Comparison of ENCODE assay signal across 11 mouse cellular contexts in the genomic region with DNA sequence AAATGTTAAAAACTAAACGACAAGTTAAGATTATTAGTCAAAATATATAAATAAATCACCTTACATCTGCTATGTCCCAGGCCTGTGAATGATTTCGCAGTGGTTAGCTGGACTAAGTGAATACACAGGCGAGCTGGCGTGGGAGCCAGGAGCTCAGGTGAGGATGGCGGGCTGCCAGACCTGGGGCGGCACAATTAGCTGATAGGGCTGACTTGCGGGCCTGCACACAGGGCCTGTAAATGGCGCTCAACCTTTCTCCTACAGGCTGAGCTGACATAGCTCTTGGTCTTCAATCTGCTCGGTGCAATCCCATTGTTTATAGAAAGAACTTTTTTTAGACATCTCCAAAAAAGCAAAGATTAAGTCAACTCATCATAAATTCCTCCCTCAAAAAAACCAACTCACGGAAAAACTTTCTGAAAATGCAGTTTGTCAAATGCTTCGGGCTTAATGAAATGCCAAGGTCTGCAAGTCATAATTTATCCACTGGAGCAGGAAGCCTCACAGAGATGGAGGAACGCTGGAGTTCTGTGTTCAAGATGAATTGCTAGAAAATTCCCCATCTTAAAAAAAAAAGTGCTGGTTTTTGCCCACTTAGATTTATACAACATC.
DNase-seq lines count a peak whose midpoint lies in the region; ATAC-seq lines count a peak whose summit lies in the region.
"Had no signal": no experiment of that assay in that cellular context is flagged by ENCODE, and none has a peak within 500 bp of the region (broad histone marks: within the 10 kb centered on the region; RNA-seq: fewer than 3 reads in every experiment).

No protein-coding gene starts in this region.

- 40% methylated on average over 12 of the region's 12 CpGs for WGBS in intestine, embryonic 15.5 days

- no peak overlapping the region for H3K4me2 ChIP-seq in intestine, embryonic 15.5 days (replicated peaks)
- H3K4me2 ChIP-seq: hindbrain, embryonic 15.5 days; midbrain, embryonic 12.5 days had no signal

- peak overlapping the region; percentile 62 for H3K27ac ChIP-seq in intestine, embryonic 15.5 days
- H3K27ac ChIP-seq: hindbrain, embryonic 15.5 days; midbrain, embryonic 12.5 days had no signal

- H3K4me3 ChIP-seq in intestine, embryonic 15.5 days (replicated peaks) = no peak overlapping the region
- H3K4me3 ChIP-seq: erythroblast, embryonic 14.5 days; hindbrain, embryonic 15.5 days; midbrain, embryonic 12.5 days had no signal

- H3K27me3 ChIP-seq in intestine, embryonic 15.5 days (replicated peaks) = no peaks in the 10 kb centered on the region
- H3K27me3 ChIP-seq: hindbrain, embryonic 15.5 days had no signal

- H3K9ac ChIP-seq in intestine, embryonic 15.5 days = no peak overlapping the region
- H3K9ac ChIP-seq: hindbrain, embryonic 15.5 days; midbrain, embryonic 12.5 days had no signal

- intact Hi-C loops in left cerebral cortex, postnatal 4 days (cut with DNase I) = no loop called here

- H3K36me3 ChIP-seq in intestine, embryonic 15.5 days = no peaks in the 10 kb centered on the region
- H3K36me3 ChIP-seq: hindbrain, embryonic 15.5 days; midbrain, embryonic 12.5 days had no signal

- H3K9me3 ChIP-seq in intestine, embryonic 15.5 days = no peaks in the 10 kb centered on the region
- H3K9me3 ChIP-seq: hindbrain, embryonic 15.5 days; midbrain, embryonic 12.5 days had no signal

- peak; percentile 55; the same call in 1 of the 2 replicates for ATAC-seq in intestine, embryonic 15.5 days

- DNase-seq in left cerebral cortex, postnatal 4 days = peak; percentile 60
- no peak for DNase-seq in left cerebral cortex, adult 18-20 months (ENCODE audit: low spot score in 2 of 2)
- DNase-seq in adrenal gland, postnatal 25 days = peak; percentile 53
- peak; percentile 24 for DNase-seq in lung, postnatal 10 days
- DNase-seq in frontal cortex, postnatal 25 days (ENCODE audit: low spot score in 2 of 2) = no peak
- DNase-seq in layer of hippocampus, adult 8-10 months (ENCODE audit: low spot score in 2 of 2) = no peak
- DNase-seq: right cerebral cortex, postnatal 14 days had no signal

- peaks cover 3% of the 10 kb centered on the region; the same call in 1 of the 2 replicates for H3K4me1 ChIP-seq in intestine, embryonic 15.5 days (replicated peaks)
- H3K4me1 ChIP-seq: hindbrain, embryonic 15.5 days had no signal

Comparison
In these comparisons a context has a peak if more than half of its experiments do, and no peak if none do; other contexts are left out.
1. DNase-seq: peak in left cerebral cortex, postnatal 4 days (single experiment), adrenal gland, postnatal 25 days (single experiment) and lung, postnatal 10 days (single experiment); none in left cerebral cortex, adult 18-20 months (0 of 2), frontal cortex, postnatal 25 days (0 of 2) and layer of hippocampus, adult 8-10 months (0 of 2).